Mouse (Mus musculus): ENCODE results near the gene Slco1b2. TPM values are rescaled to one million over a fixed set of nuclear protein-coding genes. Genes with fewer than 3 reads are reported as not detected.
"Not testable (repeated sequence)": the region's sequence is repeated elsewhere in the genome, so short reads cannot be mapped to it uniquely, and the experiment has no call there.

The Slco1b2 gene
- polyA plus RNA-seq (2015; fragmentation: Nextera tagmentation; extraction: Ambion mirVana), result not detected in 2 replicates

DNA sequence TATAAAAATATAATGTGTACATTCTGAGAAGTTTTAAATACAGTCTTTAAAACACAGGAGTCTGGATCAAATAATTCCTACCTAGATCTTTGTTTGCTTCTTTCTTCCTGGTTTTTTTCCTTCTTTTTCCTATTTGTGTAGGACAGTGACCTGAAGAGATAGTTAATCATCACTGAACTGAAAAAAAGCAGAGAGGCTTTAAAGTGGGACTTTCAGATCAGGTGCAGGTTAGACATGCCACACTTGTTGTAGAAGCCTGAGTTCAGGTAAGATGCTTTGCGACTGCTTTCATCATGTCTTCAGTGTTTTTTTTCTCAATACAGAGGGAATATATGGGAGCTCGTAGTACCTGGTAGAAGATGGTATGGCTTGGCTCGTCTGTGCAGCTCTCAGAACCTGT is at the start of gene Slco1b2:
Gene Slco1b2 (plus strand): TSS at position 228 of the 400 bp plus-strand sequence.
- Histone ChIP-seq H3K9me3 (replicated peaks) (no peaks in the 10 kb centered on the region), H3K9ac (no peak within 1 kb of the TSS), H3K36me3 (ENCODE audit: poor library complexity, severe bottlenecking) (no peaks in the 10 kb centered on the region), H3K4me2 (no peak within 1 kb of the TSS), H3K27me3 (no peaks in the 10 kb centered on the region), H3K4me3 (no peak within 1 kb of the TSS), H3K4me1 (no peaks in the 10 kb centered on the region), H3K27ac (no peak within 1 kb of the TSS)
- no peak for ATAC-seq
- WGBS, result 87% methylated on average over 3 of the region's 3 CpGs

DNA sequence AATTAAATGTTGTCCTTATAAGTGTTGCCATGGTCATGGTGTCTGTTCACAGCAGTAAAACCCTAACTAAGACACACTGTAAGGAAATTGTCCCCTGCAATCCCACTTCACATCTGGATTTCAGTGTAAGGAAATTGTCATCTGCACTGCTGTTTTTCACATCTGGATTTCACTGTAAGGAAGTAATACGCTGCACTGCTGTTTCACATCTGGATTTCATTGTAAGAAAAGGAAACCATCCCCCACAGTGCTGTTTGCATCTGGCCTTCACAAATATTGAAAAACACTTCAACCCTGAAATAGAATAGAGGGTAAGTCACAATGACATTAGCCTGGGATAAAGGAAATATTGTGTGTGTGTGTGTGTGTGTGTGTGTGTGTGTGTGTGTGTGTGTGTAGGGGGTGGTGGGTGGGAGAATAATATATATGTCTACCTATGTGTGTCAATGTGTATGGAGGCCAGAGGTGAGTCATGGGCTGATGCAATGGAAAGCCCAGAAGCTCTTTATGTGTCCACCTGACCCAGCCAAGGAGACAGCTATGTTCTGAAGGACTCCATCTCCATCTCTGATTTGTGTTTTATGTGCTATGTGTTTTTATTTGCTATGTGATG is 44.4 kb upstream of the Slco1b2 start:
- Histone ChIP-seq H3K9ac (no peak overlapping the region), H3K27ac (no peak overlapping the region), H3K36me3 (ENCODE audit: poor library complexity, severe bottlenecking) (no peaks in the 10 kb centered on the region), H3K9me3 (replicated peaks) (no peaks in the 10 kb centered on the region), H3K4me1 (no peaks in the 10 kb centered on the region), H3K27me3 (no peaks in the 10 kb centered on the region), H3K4me3 (no peak overlapping the region), H3K4me2 (no peak overlapping the region)
- no peak for ATAC-seq
- 90% methylated on average over 1 of the region's 1 CpGs for WGBS

DNA sequence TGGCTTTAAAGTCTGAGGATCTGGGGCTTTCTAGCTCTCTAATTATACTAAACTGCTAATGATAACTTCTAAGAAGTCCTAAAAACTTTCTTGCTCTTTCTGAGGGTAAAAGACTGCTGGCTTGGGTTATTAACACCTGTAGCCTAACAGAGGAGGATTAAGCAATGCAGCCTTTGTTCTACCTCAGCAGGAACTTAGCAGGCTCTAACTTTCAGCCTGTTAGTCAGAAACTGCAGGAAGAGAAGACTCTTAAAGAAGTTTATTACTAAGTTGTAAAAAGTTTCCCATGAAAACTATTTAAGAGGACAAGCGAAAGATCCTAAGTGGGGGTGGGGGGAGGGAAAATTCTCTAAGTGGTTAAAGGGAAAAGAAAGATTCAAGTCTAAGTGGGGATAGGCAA is 39.3 kb upstream of the Slco1b2 start:
- no peaks in the 10 kb centered on the region for H3K9me3 ChIP-seq (replicated peaks)
- H3K4me3 ChIP-seq, result no peak overlapping the region
- H3K4me2 ChIP-seq, result no peak overlapping the region
- WGBS, result 22% methylated on average over 1 of the region's 1 CpGs
- ATAC-seq, result no peak
- no peaks in the 10 kb centered on the region for H3K36me3 ChIP-seq (ENCODE audit: poor library complexity, severe bottlenecking)
- H3K9ac ChIP-seq, result no peak overlapping the region
- H3K4me1 ChIP-seq, result no peaks in the 10 kb centered on the region
- no peaks in the 10 kb centered on the region for H3K27me3 ChIP-seq
- no peak overlapping the region for H3K27ac ChIP-seq

DNA sequence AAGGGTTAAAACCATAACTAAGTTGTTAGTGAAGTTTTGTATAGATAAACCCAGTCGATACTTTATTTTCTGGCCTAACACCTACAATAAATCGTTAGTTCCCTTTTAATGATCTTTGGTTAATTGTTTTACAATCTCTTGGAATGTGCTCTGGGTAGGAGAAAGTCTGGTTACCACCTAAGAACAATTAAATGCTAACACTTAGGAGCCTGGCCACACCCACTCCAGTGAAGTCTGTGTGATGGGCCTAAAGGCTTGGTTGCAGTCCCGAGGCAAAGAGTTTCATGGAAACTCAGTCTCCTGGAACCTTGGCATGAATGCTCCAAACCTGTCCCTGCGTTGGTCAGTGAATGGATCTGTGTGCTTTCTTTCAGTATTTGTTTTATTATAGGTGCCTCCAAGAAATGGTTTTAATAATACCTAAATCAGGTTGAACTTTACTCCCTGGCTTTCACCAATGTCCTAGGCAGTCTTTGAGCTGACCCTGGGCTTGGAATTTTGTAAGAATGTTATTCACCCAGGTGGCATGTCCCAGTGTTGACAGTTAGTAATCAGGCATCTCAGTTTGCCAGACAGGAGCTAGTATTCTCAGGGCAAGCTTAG is 38.6 kb upstream of the Slco1b2 start:
- H3K4me1 ChIP-seq; H3K4me2 ChIP-seq; H3K9ac ChIP-seq; H3K27ac ChIP-seq; ATAC-seq; H3K9me3 ChIP-seq (replicated peaks); H3K4me3 ChIP-seq; H3K27me3 ChIP-seq; H3K36me3 ChIP-seq (ENCODE audit: poor library complexity, severe bottlenecking): not testable (repeated sequence)
- 36% methylated on average over 4 of the region's 4 CpGs for WGBS

DNA sequence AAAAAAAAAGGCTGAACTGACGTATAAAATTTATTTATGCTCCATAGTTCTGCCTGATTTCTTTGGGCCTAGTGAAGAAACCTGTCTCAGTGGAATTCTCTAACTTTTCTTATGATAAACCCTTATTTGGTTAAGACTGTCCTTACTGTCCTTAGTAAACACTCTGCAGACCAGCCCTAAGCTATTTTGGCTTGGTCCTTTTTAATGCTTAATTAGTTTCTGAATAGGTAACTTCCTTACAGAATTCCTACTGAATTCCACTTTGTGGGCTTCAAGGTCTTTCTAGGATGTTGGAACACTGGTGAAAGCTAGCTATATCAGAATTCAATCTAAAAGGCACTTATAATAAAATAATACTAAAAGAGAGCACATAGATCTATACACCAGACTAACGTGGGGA is 33.2 kb upstream of the Slco1b2 start:
- H3K9ac ChIP-seq, result no peak overlapping the region
- no peaks in the 10 kb centered on the region for H3K4me1 ChIP-seq
- H3K27ac ChIP-seq, result no peak overlapping the region
- H3K4me2 ChIP-seq, result no peak overlapping the region
- no peak for ATAC-seq
- no peaks in the 10 kb centered on the region for H3K27me3 ChIP-seq
- H3K9me3 ChIP-seq (replicated peaks), result peaks cover 9% of the 10 kb centered on the region
- 87% methylated on average over 2 of the region's 2 CpGs for WGBS
- H3K4me3 ChIP-seq, result no peak overlapping the region
- no peaks in the 10 kb centered on the region for H3K36me3 ChIP-seq (ENCODE audit: poor library complexity, severe bottlenecking)

DNA sequence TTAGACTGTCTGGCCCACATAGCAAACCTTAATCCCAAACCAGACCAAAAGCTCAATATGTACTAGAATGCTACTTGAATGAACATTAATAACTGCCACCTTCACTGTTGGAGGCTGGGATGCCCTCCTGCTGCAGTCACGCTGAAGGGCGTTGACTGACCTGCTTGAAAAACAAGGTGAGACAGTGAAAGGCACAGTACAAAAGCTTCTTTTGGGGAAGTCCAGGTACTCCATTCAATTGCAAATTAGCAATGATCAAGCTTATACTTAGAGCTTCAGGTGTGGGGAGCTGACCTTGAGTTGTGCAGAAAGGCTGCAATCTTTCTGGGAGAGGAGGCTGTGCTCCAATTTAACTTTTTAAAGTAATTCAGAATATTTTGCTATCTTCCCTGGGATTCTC is 32.3 kb upstream of the Slco1b2 start:
- WGBS, result 98% methylated on average over 2 of the region's 2 CpGs
- ATAC-seq, result no peak
- H3K4me2 ChIP-seq, result no peak overlapping the region

DNA sequence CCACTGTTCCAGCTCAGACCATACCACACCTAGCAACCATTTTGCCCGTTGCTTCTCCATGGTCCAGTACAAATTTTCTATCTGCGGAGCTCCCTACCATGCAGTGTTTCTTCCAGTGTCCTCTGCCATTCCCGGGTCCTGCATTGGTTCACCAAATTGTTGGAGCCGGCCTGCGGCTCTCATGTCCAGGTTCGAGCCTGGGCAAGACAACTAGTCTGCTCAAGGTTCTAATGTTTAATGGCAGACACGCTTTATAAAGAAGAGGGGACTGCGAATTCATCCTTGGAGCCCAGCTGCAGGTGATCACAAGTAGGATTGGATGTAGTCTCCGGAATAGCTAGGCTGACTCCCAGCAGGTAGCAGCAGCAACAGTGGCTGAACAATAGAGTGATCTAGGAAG is 28.4 kb upstream of the Slco1b2 start:
- Histone ChIP-seq H3K27me3 (no peaks in the 10 kb centered on the region), H3K9ac (no peak overlapping the region), H3K4me3 (no peak overlapping the region), H3K9me3 (replicated peaks) (peaks cover 9% of the 10 kb centered on the region), H3K4me1 (no peaks in the 10 kb centered on the region), H3K36me3 (ENCODE audit: poor library complexity, severe bottlenecking) (no peaks in the 10 kb centered on the region), H3K27ac (no peak overlapping the region), H3K4me2 (no peak overlapping the region)
- ATAC-seq, result no peak
- 65% methylated on average over 9 of the region's 9 CpGs for WGBS

More for the DNA sequence above, 32.3 kb upstream of the Slco1b2 start:
- Histone ChIP-seq H3K9me3 (replicated peaks) (peaks cover 9% of the 10 kb centered on the region), H3K36me3 (ENCODE audit: poor library complexity, severe bottlenecking) (no peaks in the 10 kb centered on the region), H3K9ac (no peak overlapping the region), H3K4me3 (no peak overlapping the region), H3K27me3 (no peaks in the 10 kb centered on the region), H3K27ac (no peak overlapping the region), H3K4me1 (no peaks in the 10 kb centered on the region)

DNA sequence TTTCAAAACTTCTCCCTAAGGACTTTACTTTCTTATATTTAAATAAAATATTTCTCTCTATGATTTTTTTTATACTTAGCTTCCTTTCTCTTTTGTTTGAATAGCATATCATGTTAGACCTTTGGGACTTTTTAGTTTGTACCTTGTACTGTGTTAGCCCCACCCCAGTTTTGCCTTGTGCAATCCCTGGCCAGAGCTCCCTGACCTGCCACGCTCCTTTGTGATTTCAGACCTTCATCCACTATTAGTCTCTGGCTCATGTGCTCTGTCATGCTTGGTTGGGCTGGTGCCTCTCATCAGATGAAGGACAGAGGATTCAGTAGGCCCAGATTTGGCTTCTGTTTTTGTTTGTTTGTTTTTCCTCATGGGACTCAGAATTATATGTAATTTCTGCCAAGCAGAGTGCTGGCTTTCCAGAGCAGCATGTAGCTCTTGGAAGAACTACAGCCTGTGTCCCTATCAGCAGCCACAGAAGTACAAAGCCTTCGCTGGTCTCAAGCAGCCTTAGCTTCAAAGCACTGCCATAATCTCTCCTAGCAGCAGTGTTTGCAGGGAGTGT is 18.5 kb upstream of the Slco1b2 start:
- Histone ChIP-seq H3K27me3 (no peaks in the 10 kb centered on the region), H3K9ac (no peak overlapping the region), H3K4me2 (no peak overlapping the region), H3K36me3 (ENCODE audit: poor library complexity, severe bottlenecking) (no peaks in the 10 kb centered on the region), H3K9me3 (replicated peaks) (no peaks in the 10 kb centered on the region), H3K4me3 (no peak overlapping the region), H3K4me1 (no peaks in the 10 kb centered on the region), H3K27ac (no peak overlapping the region)
- no peak for ATAC-seq
- 78% methylated on average over 2 of the region's 2 CpGs for WGBS

DNA sequence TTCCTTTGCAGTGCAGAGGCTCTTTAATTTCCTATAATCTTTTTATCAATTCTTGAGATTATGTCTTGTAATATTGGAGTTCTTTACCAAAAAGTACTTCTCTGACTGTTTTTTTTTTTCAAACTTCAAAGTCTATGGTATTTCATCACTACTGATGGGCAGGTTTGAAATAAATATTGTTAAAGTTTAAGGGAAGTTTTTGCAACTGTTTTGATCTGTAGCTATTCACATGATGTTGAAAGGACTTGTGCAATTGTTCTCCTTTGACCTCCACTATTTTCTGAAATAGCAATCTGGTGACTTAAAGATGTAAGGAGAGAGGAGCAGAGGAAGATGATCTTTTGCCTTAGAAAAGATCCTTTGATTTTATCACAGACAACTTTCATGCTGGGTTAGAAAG is 15.3 kb upstream of the Slco1b2 start:
- no peaks in the 10 kb centered on the region for H3K27me3 ChIP-seq
- H3K9ac ChIP-seq, result no peak overlapping the region
- no peaks in the 10 kb centered on the region for H3K4me1 ChIP-seq
- H3K36me3 ChIP-seq (ENCODE audit: poor library complexity, severe bottlenecking), result no peaks in the 10 kb centered on the region
- H3K4me3 ChIP-seq, result no peak overlapping the region
- H3K4me2 ChIP-seq, result no peak overlapping the region
- H3K9me3 ChIP-seq (replicated peaks), result no peaks in the 10 kb centered on the region
- ATAC-seq, result no peak
- no peak overlapping the region for H3K27ac ChIP-seq

DNA sequence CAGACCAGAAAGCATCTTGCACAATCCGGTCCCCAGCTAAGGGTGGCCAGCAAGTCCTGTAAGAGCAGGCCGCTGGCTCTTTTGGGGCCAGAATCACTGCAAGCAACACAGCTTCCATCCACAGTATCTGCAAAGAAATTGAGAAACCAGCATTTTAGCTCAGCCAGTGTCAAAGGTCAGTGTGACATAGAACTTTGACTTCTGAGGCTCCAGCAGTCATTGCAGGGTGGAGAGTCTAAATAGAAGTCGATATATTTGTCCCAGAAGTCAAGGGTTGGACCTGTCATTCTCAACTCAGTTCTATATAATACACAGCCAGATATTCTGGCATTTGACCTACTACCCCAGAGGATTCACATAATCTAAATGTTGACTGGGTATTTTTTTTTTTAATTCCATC is 14.0 kb upstream of the Slco1b2 start:
- H3K9me3 ChIP-seq (replicated peaks), result no peaks in the 10 kb centered on the region
- 92% methylated on average over 3 of the region's 3 CpGs for WGBS
- H3K4me3 ChIP-seq, result no peak overlapping the region
- no peaks in the 10 kb centered on the region for H3K4me1 ChIP-seq
- no peak for ATAC-seq
- H3K36me3 ChIP-seq (ENCODE audit: poor library complexity, severe bottlenecking), result no peaks in the 10 kb centered on the region
- H3K27ac ChIP-seq, result no peak overlapping the region
- H3K9ac ChIP-seq, result no peak overlapping the region
- H3K27me3 ChIP-seq, result no peaks in the 10 kb centered on the region
- no peak overlapping the region for H3K4me2 ChIP-seq

DNA sequence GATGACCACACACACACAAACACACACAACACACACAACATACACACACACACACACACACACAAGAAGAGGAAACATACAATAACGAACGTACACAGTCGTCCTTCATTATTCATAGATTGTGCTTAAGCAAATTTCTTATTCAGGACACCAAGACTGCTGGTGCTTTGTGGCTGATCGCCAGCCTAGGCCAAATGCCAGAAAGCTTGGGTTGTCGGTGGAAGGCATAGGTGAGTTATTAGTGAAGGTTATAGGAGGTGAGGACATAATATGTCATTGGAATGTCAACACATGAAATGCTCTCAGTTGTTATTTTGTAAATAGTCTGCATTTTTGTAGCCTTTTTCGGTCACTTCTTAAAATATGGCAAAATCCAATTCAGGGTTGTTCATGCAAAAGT is 3.6 kb downstream of the Slco1b2 start:
- no peak overlapping the region for H3K9ac ChIP-seq
- no peak overlapping the region for H3K4me2 ChIP-seq
- no peaks in the 10 kb centered on the region for H3K27me3 ChIP-seq
- H3K36me3 ChIP-seq (ENCODE audit: poor library complexity, severe bottlenecking), result no peaks in the 10 kb centered on the region
- H3K9me3 ChIP-seq (replicated peaks), result no peaks in the 10 kb centered on the region
- H3K4me1 ChIP-seq, result no peaks in the 10 kb centered on the region
- ATAC-seq, result no peak
- no peak overlapping the region for H3K27ac ChIP-seq
- 76% methylated on average over 6 of the region's 6 CpGs for WGBS
- H3K4me3 ChIP-seq, result no peak overlapping the region

DNA sequence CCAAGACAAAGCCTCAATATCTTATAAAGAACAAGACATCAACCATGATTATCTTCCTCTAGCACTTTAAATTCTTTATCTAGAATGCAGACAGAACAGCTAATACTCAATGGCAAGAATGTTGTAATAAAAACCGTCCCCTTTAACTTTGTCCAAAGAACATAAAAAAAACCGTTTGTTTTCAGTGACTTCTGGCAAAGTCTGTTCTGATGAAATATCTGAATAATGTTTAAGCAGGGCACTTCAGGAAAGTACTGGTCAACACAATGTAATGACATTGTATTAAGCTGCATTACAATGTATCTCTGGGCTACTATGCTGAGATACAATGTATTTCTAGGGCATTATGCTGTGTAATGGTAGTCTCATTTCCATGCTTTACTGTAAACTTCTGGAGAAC is 5.9 kb downstream of the Slco1b2 start:
- Histone ChIP-seq H3K36me3 (ENCODE audit: poor library complexity, severe bottlenecking) (no peaks in the 10 kb centered on the region), H3K27ac (no peak overlapping the region), H3K4me3 (no peak overlapping the region), H3K9me3 (replicated peaks) (no peaks in the 10 kb centered on the region), H3K4me2 (no peak overlapping the region), H3K27me3 (no peaks in the 10 kb centered on the region), H3K9ac (no peak overlapping the region), H3K4me1 (no peaks in the 10 kb centered on the region)
- ATAC-seq, result no peak
- WGBS, result 85% methylated on average over 2 of the region's 2 CpGs

DNA sequence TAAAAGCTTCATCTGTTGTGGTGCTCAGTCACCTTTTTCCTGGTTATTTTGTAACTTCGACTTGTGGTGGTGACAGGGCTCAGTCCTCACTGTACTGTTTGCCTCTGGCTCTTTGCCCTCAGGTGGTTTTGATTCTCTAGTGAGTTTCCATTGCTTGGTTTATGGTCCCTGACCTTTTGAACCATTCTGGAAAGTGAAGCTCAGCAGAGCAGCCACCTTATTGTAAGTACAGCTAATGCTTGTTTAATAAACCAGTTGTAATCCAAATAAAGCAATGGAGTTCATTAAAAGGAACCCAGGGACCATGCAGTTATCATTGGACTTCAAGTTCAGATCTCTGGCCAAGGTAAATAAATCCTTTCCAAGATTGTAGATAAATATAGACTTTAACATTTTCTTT is 11.3 kb downstream of the Slco1b2 start:
- Histone ChIP-seq H3K27me3 (no peaks in the 10 kb centered on the region), H3K36me3 (ENCODE audit: poor library complexity, severe bottlenecking) (no peaks in the 10 kb centered on the region), H3K27ac (no peak overlapping the region), H3K4me2 (no peak overlapping the region), H3K4me3 (no peak overlapping the region), H3K9me3 (replicated peaks) (no peaks in the 10 kb centered on the region), H3K9ac (no peak overlapping the region), H3K4me1 (no peaks in the 10 kb centered on the region)
- no peak for ATAC-seq
- 81% methylated on average over 1 of the region's 1 CpGs for WGBS

Measured in forebrain, embryonic 13.5 days (tissue).